Mouse (Mus musculus) liver, adult 2 months (tissue): ENCODE results near the gene Oxa1l. TPM values are rescaled to one million over a fixed set of nuclear protein-coding genes. Genes with fewer than 3 reads are reported as not detected.

ENCODE experiments used
- DNase-seq: peaks from one replicate; pipeline ENCODE4 v3.0.0-alpha.2; 2011; ENCODE audit warnings: low read depth, low spot score; ENCODE audit errors: extremely low read depth
- H3K27ac ChIP-seq: fragments of 200-500 bp; replicated peaks from 2 replicates; pipeline ENCODE4 v1.5.1; 2012; ENCODE audit warnings: low read depth, mild to moderate bottlenecking, control low read depth, inconsistent platforms, low read length; ENCODE audit not compliant: insufficient read depth
- H3K27me3 ChIP-seq: fragments of 200-500 bp; 2 replicates; pipeline ENCODE4 v1.6.1; 2012; ENCODE audit warnings: mild to moderate bottlenecking, moderate library complexity, low read length, inconsistent platforms; ENCODE audit not compliant: control insufficient read depth, insufficient read depth
- H3K36me3 ChIP-seq: fragments of 200-500 bp; 2 replicates; pipeline ENCODE4 v1.6.1; 2012; ENCODE audit warnings: low read length, inconsistent platforms; ENCODE audit not compliant: control insufficient read depth, insufficient read depth
- H3K4me1 ChIP-seq: fragments of 200-500 bp; 2 replicates; pipeline ENCODE4 v1.6.1; 2011; ENCODE audit warnings: low read length; ENCODE audit not compliant: control insufficient read depth, insufficient read depth
- H3K4me3 ChIP-seq: fragments of 200-500 bp; 2 replicates; pipeline ENCODE4 v1.5.1; 2011; ENCODE audit warnings: low read depth, mild to moderate bottlenecking, control low read depth, low read length, moderate library complexity; ENCODE audit not compliant: insufficient read depth
- H3K79me2 ChIP-seq: fragments of 200-500 bp; 2 replicates; pipeline ENCODE4 v1.6.1; 2012; ENCODE audit warnings: inconsistent platforms, mild to moderate bottlenecking, low read length, moderate library complexity; ENCODE audit not compliant: control insufficient read depth, insufficient read depth
- H3K9ac ChIP-seq: fragments of 200-500 bp; 2 replicates; pipeline ENCODE4 v1.6.1; 2012; ENCODE audit warnings: low read depth, mild to moderate bottlenecking, control low read depth, inconsistent platforms, low read length
- CTCF ChIP-seq: fragments of 200-500 bp; IDR thresholded peaks from 2 replicates; pipeline ENCODE4 v1.5.1; 2011; ENCODE audit warnings: low read depth, low read length, control low read depth
- POLR2A ChIP-seq: fragments of 200-500 bp; IDR thresholded peaks from 2 replicates; pipeline ENCODE4 v1.6.1; 2011; ENCODE audit warnings: low read length, control low read depth; ENCODE audit not compliant: insufficient read depth; ENCODE audit errors: extremely low read depth
- WGBS: fragments of 180-500 bp; shearing (Covaris S2); methylation state at CpG from one replicate; pipeline ENCODE4 v1.1.7; 2018; 5-methylcytosine and 5-hydroxymethylcytosine counted together
- polyA plus RNA-seq: library from polyadenylated mRNA; depleted of rRNA; stranded (reverse); fragments of >200 nt; gene quantifications from 2 replicates; pipeline ENCODE4 v1.2.3, GENCODE M21; 2012
- total RNA-seq: library from RNA; depleted of rRNA; stranded (reverse); fragments of >200 nt; gene quantifications from 2 replicates; pipeline ENCODE4 v1.2.3, GENCODE M21; 2014

The Oxa1l gene
- total and polyA plus RNA-seq, 2 experiments, result 16.4 to 116 TPM

GRCm38 (mm10) chr14:54409057-54409645 lies 48.5 kb downstream of the Oxa1l start:
- no peaks in the 10 kb centered on the region for H3K36me3 ChIP-seq
- no peaks in the 10 kb centered on the region for H3K27me3 ChIP-seq
- no peak for DNase-seq
- H3K27ac ChIP-seq, result peak overlapping the region; percentile 21
- peaks cover 8% of the 10 kb centered on the region; the same call in 1 of the 2 replicates for H3K4me1 ChIP-seq
- no peak for TF ChIP-seq POLR2A
- TF ChIP-seq CTCF, result no peak
- peak overlapping the region; percentile 62 for H3K4me3 ChIP-seq
- no peaks in the 10 kb centered on the region for H3K79me2 ChIP-seq
- 79% methylated on average over 7 of the region's 7 CpGs for WGBS
- H3K9ac ChIP-seq, result peak overlapping the region; percentile 29

- Histone ChIP-seq H3K79me2 (no peaks in the 10 kb centered on the region), H3K4me1 (peaks cover 8% of the 10 kb centered on the region; the same call in 1 of the 2 replicates), H3K27ac (peak overlapping the region; percentile 21), H3K27me3 (no peaks in the 10 kb centered on the region), H3K9ac (peak overlapping the region; percentile 6; the same call in 1 of the 2 replicates), H3K4me3 (no peak overlapping the region), H3K36me3 (no peaks in the 10 kb centered on the region)
- DNase-seq, result peak; percentile 60
- no peak for TF ChIP-seq CTCF
- no peak for TF ChIP-seq POLR2A
- 46% methylated on average over 17 of the region's 17 CpGs for WGBS
Measured at GRCm38 (mm10) chr14:54409980-54410810, 49.6 kb downstream of the Oxa1l start.

- no peak for DNase-seq
- 81% methylated on average over 9 of the region's 9 CpGs for WGBS
- no peak overlapping the region for H3K4me3 ChIP-seq
- TF ChIP-seq CTCF (no peak), POLR2A (no peak)
- H3K36me3 ChIP-seq, result no peaks in the 10 kb centered on the region
- peaks cover 8% of the 10 kb centered on the region; the same call in 1 of the 2 replicates for H3K4me1 ChIP-seq
- no peaks in the 10 kb centered on the region for H3K79me2 ChIP-seq
- no peak overlapping the region for H3K9ac ChIP-seq
- no peak overlapping the region for H3K27ac ChIP-seq
- H3K27me3 ChIP-seq, result no peaks in the 10 kb centered on the region
Measured at GRCm38 (mm10) chr14:54412000-54412576, 51.5 kb downstream of the Oxa1l start.

- TF ChIP-seq POLR2A, result no peak
- TF ChIP-seq CTCF, result peak; percentile 74
- no peaks in the 10 kb centered on the region for H3K36me3 ChIP-seq
- peak; percentile 55 for DNase-seq
- peaks cover 8% of the 10 kb centered on the region; the same call in 1 of the 2 replicates for H3K4me1 ChIP-seq
- H3K4me3 ChIP-seq, result no peak overlapping the region
- 65% methylated on average over 2 of the region's 2 CpGs for WGBS
- 0 out of 2 replicates have a peak overlapping the region, but pooled peaks have one; percentile 0 for H3K27ac ChIP-seq
- H3K79me2 ChIP-seq, result no peaks in the 10 kb centered on the region
- no peaks in the 10 kb centered on the region for H3K27me3 ChIP-seq
- H3K9ac ChIP-seq, result no peak overlapping the region
Measured at GRCm38 (mm10) chr14:54412629-54413170, 52.1 kb downstream of the Oxa1l start.

- H3K9ac ChIP-seq, result 0 out of 2 replicates have a peak overlapping the region, but pooled peaks have one; percentile 35
- DNase-seq, result no peak
- no peaks in the 10 kb centered on the region for H3K79me2 ChIP-seq
- TF ChIP-seq CTCF, result no peak
- no peak for TF ChIP-seq POLR2A
- H3K4me1 ChIP-seq, result peaks cover 8% of the 10 kb centered on the region; the same call in 1 of the 2 replicates
- 17% methylated on average over 18 of the region's 18 CpGs for WGBS
- peak overlapping the region; percentile 29 for H3K4me3 ChIP-seq
- H3K27me3 ChIP-seq, result no peaks in the 10 kb centered on the region
- H3K27ac ChIP-seq, result no peak overlapping the region
- no peaks in the 10 kb centered on the region for H3K36me3 ChIP-seq
Measured at GRCm38 (mm10) chr14:54413877-54414700, 53.5 kb downstream of the Oxa1l start.
